Mouse (Mus musculus) kidney, postnatal 36 days (tissue): ENCODE measurements around the gene L3mbtl1.
A peak's percentile ranks its signal among the peaks of the same experiment; 100 is the strongest.
"Not testable (repeated sequence)": the region's sequence is repeated elsewhere in the genome, so short reads cannot be mapped to it uniquely, and the experiment has no call there.

Experiments used
- DNase-seq, 2 experiments: peaks; one replicate each; pipeline ENCODE4 v3.0.0; 2021 to 2022; ENCODE audit warnings: mixed read lengths in 2 of 2

The L3mbtl1 gene

DNA sequence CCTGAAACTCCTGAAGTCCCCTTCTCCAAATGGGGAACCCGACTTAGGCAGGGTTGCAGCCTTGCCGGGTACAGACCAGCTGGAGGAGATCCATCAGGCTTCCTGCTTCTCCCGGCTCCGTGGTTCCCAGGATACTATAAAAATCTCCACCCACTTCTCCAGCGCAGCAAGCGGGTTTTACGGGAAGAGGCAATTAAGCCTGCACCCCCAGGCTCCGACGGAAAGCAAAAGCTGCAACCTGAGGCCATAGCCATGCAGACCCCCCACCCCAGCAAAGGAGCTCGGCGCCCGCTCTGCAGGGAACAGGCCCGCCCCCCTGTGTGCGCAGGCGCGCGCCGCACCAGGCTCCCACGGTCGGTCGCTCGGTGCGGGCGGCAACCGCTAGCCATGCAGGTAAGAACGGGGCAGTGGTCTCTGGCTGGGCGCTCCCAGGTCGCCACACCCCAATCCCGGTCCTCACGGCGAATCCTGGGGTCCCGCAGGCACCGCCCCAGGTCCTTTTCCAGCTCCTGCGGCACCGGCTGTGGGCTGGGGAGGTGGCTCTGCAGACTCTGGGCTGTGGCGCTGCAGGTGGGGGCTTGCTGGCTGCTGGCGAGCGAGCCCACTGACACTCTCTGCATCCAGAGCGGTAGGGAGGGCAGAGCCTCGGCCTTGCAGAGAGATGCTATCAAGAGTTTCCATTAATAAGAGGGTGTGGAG is at the start of gene L3mbtl1:
Gene L3mbtl1, plus strand, starts transcription at position 325 of the 699 bp plus-strand sequence.
- peak in 1 of 2 experiments; percentile 65 for DNase-seq

DNA sequence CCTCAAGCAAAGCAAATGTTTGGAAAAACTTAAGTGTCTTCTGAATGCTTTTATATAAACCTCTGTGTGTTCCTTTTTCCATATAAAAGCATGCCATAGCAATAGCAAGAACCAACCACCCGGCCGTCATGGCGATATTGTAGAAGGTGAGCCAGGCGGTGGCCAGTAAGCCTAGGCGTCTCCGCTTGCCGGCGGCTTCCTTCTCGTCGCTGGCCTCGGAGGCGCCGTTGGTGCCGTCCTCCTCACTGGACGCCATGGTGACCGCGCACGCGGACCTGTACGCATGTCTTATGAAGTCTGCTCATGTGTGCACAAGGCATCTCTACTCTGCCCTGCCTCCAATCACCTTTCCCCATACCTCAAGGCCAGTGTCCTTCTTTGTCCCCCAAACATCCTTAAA is 44.0 kb upstream of the L3mbtl1 start:
- DNase-seq = not testable (repeated sequence)

DNA sequence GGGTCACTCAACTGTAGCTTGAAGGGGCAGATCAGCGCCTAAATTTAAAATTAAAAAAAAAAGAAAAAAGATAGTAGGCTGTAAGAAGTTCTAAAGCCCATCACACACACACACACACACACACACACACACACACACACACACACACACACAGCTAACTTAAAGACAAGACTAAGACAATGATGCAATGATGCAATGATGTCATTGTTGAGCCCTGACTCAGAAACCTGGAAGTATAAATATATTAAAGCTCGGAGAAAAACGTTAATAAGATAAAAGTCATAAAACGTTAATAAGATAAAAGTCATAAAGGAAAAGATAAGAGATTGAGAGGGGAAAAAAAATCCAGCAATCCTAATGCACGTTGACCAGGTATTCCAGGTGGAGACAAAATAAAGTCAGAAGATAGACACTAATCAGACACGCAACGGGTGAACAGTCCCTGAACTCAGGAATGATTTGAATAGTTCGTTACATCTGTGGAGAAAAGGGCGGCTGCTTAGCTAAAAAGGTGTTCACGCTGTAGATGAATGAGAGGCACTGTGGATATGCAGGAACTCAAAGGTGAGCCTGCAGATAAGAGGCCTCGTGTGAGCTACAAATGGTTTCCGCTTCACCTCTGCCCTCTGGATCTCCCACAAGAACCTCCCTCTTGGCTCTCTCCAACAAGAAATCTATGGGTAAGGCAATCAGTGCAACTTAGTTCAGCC is 43.2 kb upstream of the L3mbtl1 start:
- no peak for DNase-seq

DNA sequence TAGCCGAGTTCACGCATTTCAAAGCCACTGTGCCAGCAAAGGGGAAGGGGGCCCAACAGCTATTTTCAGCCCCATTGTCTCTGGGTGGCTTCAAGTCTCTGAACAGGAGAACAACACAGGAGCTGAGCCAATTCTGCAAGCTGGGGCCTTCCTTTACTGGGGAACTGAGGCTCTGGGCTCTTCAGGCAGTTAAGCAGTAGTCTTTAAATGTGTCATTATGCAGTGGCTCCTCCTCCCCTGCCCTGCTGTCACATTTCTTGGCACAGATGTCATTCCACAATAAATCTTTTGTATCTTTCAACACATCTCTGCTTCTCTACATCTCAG is 42.7 kb upstream of the L3mbtl1 start:
- DNase-seq = no peak

DNA sequence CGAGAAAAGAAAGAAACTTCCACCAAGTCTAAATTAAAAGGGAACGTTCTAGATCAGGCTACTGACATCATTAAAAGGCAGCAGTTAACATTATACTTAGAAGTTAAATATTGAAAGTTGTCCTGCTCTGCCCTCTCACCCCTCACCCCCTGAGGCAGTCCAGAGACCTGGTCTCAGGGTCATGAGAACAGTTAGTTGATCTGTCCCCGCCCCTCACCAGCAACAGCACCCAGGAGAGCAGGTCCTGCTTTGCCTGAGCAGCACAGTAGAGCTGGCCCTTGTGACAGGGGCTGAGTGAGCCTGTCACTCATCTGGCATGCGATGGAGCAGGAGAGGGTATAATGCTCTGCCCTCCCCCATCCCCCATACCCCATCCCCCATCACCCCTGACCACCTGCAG is 37.4 kb upstream of the L3mbtl1 start:
- DNase-seq = peak; percentile 84 to 92

DNA sequence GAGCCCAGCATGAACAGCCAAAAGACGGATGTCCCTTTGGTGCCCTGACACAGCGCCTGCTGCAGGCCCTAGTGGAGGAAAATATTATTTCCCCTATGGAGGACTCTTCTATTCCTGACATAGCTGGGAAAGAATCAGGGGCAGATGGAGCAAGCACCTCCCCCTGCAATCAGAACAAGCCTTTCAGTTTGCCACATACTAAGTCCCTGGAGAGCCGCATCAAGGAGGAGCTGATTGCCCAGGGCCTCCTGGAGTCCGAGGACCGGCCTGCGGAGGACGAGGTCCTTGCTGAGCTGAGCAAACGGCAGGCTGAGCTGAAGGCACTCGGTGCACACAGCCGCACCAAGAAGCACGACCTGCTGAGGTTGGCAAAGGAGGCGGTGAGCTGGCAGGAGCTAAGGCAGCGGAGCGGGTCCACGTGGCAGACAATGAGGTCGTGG is 35.2 kb upstream of the L3mbtl1 start:
- peak; percentile 81 for DNase-seq

DNA sequence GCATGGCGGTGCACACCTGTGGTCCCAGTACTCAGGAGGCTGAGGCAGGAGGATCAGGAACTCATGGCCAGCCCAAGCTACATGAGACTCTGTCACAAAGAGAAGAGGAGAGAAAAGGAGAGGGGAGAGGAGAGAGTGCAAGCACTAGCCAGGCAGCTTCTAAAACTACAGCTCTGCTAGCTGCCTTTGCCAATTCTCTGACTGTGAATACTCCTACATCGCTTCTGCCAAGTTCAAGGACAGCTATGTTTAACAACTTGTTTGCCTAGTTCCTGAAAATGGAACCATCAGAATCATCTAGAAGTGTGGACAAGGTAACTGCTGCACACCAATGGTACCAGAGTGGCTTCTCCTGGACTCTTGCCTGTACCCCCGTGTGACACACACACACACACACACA is 29.2 kb upstream of the L3mbtl1 start:
- no peak for DNase-seq

DNA sequence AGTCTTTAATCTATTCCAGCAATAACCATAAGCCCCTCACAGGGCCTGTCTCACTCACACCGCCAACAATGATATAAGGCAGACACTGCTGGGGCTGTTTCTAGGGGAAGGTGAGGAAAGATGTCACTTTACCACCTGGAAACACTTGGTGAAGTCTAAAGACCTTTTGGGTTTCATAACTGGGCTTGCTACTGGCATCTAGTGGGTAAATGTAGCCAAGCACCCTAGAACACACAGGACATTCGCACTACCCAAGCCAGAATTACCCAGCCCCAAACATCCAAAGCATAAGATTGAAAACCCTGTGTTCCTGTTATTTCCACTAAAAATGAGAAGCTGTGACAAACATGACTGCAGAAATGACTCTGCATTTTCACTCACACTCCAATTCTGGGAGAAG is 28.8 kb upstream of the L3mbtl1 start:
- DNase-seq = peak; percentile 60 to 62

DNA sequence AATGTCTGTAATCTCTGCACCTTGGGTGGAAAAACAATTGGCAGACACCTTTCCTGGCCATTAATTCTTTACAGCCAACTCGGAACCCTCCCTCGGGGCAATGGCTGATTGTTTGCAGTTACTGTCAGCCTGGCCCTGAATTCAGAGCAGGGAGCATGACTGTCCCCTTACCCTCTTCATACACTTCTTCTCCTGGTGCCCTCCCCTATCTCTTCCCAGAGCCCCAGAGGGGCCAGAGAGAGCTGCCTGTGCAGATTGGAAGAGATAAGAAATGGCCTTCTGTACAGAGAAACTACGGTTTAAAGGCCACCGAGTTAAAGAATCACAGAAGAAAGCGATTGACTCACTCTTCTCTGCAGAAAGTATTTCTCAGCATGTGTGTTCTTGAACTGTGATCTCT is 23.3 kb upstream of the L3mbtl1 start:
- no peak for DNase-seq

DNA sequence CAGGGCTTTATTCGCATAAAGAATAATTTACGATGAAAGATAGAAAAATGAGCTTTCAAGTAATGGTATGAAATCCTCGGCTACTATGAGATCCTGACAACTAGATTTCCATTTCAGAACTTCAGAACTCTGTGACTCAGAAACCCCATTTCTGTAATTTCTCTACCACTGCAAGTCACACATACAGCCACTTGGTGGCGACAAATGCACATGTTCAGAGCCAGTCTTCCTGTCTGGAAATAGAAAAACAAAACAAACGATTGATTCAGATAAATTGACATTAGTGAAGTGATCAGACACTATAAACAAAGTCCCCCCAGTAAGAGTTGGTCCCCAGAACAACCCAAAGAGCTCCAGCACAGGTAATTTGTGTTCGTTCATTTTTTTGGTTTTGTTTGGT is 21.1 kb upstream of the L3mbtl1 start:
- peak; percentile 37 to 71 for DNase-seq

DNA sequence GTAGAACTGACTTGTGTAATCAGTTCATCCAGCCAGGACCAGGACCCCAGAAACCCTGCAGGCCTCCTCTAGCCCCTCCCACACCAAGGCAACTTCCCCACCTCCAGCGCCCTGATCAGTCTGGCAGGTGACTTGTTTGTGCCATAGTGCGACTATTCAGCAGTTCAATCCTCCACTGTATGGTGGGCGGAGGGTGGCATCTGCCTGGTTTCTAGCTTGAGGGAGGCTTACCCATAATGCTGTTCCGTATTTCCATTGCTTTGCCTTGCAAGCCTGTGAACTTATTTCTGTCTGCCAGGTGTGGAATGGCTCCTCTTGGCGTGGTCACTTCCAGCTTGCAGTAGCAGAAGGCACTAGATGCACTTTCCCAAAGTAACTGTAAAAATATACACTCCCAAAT is 20.4 kb upstream of the L3mbtl1 start:
- no peak for DNase-seq

DNA sequence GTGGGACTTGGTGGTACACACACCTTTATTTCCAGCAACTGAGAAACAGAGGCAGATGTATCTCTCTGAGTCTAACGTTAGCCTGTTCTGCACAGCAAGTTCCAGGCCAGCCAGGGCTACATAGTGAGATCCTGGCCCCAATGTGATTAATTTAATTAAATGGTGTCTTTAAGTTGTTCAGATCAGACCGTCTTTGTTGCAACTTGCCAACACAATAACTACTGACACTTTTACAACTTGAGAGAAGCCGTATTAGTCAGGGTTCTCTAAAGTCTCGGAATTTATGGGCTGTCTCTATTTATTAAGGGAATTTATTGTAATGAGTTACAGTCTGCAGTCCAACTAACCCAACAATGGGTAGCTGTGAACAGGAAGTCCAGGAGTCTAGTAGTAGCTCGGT is 19.1 kb upstream of the L3mbtl1 start:
- DNase-seq = no peak

DNA sequence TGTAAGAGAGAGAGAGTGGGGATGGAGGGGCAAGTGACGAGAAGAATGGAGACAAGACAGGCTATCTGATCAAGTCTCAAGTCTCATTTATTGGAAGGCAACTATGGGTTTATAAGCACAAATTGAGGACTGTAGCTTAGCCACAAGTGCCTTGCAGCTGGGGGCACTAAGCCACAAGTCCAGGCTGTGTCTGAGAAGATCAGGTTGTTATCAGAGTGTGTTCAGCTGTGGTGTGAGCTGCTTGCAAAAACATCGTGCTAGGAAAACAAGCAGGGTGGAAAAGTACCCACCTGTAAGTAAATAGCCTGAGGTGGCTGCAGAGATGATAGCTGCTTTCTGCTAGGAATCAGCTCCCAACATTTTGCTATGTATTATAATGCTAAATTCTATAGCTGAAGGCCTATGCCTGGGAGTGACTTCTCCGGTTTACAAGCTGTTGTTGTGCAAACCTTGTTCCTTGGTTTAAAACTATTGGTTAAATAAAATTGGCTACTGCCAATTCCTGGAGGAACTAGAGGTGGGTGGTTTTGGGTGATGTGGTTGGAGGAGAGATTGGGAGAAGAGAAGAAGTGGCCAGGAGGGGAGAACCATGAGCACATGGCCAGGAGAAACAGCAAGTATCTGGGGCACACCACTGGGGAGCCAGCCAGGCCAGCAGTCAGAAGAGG is 15.2 kb upstream of the L3mbtl1 start:
- no peak for DNase-seq

DNA sequence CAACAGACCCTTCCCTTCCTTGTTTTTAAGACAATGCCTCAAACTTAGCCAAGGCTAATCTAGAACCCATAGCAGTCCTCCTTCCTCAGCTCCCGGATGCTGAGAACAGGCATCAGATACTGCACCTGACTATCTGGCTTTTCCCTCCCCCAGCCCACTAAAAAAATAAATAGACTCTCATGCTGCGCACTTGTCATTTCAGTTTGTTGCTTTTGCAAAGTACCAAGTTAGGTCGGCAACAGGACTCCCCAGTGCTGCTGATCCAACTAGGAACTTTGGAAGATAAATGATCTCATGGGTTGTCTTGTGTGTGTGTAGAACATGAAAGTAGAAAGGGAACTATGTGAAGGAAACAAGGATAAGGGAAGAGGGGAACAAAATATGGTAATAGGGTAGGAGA is 13.6 kb upstream of the L3mbtl1 start:
- DNase-seq = no peak

DNA sequence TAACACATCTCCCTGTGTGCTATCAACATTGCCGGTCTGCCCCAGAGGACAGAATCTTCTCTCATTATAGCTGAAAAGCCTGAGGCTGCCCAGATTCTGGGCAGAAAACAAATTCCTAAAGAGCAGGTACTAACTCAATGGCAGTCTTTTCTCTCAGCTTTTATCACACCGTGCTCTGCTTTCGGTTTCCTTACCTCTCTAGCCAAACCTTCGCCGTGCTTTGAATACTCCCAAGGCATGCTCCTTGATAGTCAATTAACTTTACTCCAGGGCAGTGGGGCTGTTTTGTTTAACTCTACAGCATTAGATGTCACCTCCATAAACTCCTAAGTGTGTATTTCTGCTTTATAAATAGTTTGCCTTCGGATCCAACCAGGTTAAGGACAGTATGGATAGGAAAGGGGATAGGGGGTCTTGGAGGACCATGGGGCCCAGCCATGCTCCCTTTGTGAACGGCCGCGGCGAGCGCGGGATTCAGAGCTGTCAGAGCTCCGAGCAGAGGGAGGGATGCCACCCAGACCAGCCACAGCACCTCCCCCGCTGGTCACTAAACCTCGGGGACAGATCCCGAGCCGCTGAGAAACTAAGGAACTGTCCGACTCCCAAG is 12.7 kb upstream of the L3mbtl1 start:
- DNase-seq = no peak

DNA sequence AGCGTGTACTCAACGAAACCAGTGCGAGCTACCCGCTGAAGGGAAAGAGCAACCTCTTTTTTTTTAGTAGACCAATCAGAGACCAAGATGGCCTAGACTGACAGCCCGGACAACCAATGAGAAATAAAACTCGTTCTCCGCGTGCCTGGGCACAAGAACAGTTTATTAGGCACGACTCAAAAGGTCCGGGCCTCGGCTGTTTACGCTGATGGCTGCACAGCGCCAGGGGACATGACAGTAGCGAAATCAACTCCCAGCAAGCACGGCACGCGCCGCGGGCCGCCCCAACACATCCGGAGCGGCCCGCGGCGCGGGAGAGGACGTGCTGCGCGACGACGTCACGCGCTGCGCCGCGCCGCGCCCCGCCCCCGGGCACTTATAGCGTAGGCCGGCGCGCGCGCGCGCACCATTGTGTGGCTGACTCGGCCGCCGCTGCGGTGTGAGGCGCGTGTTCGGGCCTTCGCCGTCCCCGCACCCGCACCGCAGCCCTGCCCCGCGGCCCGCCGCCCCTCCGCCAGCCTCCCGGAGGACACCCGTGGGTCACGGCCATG is 12.1 kb upstream of the L3mbtl1 start, which contains the start of gene Srsf6:
Gene Srsf6, plus strand, starts transcription at position 406 of the 551 bp plus-strand sequence.
- DNase-seq = peak; percentile 91 to 94

DNA sequence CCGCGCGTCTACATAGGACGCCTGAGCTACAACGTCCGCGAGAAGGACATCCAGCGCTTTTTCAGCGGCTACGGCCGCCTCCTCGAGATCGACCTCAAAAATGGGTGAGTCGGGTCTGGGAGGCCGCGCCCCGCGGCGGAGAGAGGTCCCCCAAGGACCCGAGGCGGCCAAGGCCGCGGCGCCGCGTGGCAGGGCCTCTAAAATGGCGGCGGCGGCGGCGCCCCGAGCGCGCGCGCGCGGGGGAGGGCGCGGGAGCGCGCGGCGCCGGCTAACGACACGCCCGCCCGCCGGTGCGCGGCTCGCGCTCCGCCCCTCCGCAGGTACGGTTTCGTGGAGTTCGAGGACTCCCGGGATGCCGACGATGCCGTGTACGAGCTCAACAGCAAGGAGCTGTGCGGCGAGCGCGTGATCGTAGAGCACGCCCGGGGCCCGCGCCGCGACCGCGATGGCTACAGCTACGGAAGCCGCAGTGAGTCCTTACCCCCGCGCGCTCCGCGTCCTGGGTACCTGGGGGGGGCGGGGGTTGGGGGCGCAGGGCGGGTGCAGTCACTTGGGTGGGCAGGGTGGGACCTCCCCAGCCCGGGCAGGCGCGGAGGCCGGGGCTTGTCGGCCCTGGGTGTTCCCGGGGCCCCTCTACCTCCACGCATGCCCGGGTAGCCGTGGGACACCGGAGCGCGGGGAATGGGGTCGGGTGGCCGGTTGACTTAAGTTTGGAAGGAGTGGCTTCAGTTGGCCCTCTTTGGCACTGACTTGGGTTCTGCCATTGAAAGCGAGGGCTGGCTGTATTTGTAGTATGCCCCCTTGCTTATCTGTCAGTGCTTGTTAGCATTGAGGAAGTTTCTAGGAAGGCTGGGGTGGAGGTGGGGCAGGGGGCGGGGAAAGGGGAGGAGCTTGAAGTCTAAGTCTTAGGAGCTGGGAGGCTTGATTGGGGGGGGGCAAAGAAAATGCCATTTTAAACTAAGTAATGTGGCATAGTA is 11.3 kb upstream of the L3mbtl1 start:
- DNase-seq = peak; percentile 56 to 81

DNA sequence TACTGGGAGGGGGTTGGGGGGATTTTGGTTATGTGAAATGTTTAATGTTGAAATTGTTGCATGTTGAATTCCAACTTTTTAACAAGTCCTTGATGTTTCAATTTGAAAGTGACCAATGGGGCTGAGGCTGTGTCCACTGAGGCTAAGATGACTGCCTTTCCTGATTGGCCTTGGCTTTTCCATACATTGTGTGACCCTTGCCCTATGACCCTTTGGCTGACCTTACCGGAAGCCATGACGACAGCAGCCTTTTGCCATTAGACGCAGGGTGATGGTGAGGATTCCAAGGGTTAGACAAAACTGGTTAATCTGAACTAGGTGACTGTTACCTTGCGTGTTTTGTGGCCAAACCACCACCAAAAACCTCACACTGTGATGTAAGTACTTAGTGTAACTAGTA is 10.6 kb upstream of the L3mbtl1 start:
- peak in 1 of 2 experiments; percentile 14 for DNase-seq

DNA sequence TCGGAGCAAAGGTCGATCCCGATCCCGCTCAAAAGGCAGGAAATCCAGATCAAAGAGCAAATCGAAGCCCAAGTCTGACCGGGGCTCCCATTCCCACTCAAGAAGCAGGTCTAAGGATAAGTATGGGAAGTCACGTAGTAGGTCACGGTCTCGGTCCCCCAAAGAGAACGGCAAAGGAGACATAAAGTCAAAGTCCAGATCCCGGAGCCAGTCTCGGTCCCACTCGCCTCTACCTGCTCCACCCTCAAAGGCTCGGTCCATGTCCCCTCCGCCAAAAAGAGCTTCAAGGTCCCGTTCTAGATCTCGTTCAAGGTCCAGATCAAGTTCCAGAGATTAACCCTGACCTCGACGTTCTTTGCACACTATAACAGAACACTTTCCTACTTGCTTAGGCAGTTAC is 8.9 kb upstream of the L3mbtl1 start:
- DNase-seq = peak; percentile 37 to 38

DNA sequence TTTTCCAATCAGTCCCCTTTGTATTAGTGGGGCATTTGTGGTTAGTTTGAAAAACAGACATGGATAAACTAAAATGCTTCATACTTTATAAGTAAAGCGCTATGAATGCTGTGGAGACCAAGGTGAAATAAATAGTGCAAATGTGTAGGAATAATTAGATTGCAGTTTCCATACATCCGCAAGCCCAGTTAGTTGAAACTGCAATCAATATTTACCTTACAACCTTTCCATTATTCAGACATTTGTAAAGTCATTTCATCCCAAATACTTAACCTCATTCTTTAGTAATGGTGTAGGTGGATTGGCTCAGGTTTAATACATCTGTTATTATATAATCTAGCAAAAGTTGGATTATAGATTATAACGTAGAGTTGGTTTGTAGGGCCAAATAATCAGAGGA is 7.6 kb upstream of the L3mbtl1 start:
- DNase-seq = no peak

DNA sequence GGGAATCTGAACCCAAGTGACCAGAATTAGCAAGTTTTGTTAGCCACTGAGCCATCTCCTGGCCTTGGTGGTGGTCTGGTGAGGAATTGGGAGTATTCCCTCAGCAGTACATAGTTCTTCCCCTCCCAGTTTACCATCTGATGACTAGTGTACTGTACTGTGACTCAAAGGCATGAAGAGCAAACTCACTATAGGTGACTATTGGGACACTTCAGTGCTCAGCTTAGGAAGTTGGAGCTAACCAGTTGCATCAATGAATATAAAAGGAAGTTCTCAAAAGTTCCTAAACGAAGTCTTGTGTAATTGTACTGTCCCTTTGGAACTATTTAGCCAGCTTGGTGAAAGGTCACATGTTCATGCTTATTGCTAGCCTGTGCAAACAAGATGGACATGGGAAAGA is 3.7 kb upstream of the L3mbtl1 start:
- no peak for DNase-seq

DNA sequence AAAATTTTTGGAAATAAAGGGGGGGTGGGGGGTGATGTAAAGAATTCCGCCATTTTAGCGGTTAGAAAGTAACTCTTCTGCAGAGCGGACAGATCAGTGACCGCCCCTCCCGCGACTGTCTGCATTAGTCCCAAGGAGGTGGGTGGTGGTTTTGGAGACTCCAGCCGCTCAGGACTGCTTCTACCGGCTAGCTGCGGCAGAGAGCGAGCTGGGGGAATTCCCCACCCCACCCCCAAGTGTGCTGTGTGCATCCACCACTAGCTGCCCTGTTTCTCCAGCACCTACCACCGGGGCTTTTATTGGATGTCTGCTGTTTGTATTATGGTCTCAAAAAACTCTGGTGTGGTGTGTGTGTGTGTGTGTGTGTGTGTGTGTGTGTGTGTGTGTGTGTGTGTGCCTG is 659 bp downstream of the L3mbtl1 start:
- DNase-seq = no peak
